Mouse (Mus musculus) CD4-positive, CD25-positive, alpha-beta regulatory T cell, adult 4 months (primary cell): ENCODE data around the gene Ccl22. TPM values are rescaled to one million over a fixed set of nuclear protein-coding genes. Genes with fewer than 3 reads are reported as not detected.
A peak's percentile ranks its signal among the peaks of the same experiment; 100 is the strongest.

Experiments
- ATAC-seq: one replicate; pipeline ENCODE4 v1.8.0; 2017
- polyA plus RNA-seq, 2 experiments: library from polyadenylated mRNA; unstranded; fragments of 100-300 nt; shearing (Covaris generic); gene quantifications; one replicate each; pipeline ENCODE4 v1.2.1; 2017

Gene Ccl22
- polyA plus RNA-seq, 2 experiments from 2014 or later = not detected

DNA sequence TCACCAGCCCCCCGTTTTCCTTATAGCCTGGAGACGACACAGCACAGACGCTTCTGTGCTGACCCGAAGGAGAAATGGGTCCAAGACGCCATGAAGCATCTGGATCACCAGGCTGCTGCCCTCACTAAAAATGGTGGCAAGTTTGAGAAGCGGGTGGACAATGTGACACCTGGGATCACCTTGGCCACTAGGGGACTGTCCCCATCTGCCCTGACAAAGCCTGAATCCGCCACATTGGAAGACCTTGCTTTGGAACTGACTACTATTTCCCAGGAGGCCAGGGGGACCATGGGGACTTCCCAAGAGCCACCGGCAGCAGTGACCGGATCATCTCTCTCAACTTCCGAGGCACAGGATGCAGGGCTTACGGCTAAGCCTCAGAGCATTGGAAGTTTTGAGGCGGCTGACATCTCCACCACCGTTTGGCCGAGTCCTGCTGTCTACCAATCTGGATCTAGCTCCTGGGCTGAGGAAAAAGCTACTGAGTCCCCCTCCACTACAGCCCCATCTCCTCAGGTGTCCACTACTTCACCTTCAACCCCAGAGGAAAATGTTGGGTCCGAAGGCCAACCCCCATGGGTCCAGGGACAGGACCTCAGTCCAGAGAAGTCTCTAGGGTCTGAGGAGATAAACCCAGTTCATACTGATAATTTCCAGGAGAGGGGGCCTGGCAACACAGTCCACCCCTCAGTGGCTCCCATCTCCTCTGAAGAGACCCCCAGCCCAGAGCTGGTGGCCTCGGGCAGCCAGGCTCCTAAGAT is 34.3 kb downstream of the Ccl22 start:
- no peak for ATAC-seq

DNA sequence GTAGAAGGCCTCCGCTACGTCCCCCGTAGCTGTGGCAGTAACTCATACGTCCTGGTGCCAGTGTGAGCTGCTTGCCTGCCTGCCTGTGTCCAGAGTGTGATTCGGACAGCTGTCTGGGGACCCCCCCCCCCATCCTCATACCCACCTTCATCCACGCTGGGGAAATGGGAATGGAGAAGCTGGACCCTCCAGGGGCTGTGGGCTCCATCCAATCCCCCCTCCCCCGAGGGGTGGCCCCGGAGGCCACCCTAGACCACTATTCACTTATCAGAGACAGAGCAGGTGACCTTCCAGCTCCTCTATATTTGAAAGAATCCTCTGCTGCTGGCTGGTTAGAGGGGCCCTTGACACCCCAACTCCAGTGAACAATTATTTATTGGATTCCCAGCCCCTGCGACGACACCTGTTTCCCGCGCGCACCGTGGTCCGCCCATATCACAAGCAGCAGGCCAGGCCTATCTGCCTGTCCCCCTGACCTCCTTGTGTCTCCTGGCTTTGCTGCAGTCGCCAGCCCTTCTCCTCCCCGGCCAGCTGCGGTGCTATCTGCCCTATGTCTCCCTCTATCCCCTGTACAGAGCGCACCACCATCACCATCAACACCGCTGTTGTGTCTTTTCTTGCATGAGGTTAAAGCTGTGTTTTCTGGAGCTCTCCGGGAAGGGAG is 35.2 kb downstream of the Ccl22 start:
- no peak for ATAC-seq

DNA sequence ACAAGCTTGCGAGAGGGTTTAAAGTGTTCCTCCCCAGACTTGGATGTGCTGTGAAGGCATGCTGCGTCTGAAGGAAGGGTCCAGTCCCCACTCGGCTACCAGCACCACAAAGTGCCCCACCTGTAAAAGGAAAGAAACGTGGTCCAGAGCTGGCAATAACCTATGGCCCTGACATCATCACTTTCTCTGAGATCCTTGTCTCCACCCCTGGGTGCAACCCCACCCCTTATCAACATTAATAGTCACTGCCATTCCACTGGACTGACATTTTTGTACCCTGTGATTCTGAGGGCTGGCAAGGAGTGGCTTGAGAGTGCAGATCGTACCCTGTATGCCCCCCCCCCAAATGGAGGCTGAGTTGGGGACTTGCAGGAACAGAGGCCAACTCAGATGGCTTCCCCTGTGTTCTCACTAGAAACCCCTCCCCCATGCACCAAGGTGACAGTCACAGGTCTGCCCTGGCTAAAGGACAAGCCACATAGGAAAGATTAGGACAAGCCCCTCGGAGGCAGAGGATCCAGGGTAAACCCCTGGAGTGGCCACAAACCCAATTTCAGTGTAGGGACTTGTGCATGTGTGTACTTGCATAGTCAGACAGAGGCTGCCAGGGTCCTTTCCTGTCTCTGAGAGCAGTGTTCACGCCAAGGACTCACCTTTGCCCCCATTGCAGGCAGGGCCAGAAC is 35.9 kb downstream of the Ccl22 start:
- no peak for ATAC-seq

DNA sequence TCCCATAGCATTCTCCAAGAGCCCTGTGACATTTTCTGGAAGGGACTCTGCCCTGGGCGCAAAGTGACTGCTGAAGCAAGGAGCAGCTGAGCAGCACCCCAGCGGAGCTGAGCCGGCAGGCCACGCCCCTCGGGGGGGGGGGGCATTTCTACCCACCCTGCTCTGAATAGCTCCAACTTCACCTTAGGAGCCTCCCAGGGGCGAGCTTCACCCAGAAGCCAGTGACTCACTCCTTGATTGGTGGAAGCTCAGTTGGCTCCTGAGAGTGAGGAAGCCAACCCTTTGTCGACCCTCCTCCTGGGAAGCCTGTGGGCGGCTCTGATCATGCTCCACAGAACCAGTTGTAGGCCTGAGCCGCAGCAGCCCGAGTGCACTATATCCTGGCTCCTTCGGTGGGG is 36.4 kb downstream of the Ccl22 start:
- ATAC-seq = no peak

DNA sequence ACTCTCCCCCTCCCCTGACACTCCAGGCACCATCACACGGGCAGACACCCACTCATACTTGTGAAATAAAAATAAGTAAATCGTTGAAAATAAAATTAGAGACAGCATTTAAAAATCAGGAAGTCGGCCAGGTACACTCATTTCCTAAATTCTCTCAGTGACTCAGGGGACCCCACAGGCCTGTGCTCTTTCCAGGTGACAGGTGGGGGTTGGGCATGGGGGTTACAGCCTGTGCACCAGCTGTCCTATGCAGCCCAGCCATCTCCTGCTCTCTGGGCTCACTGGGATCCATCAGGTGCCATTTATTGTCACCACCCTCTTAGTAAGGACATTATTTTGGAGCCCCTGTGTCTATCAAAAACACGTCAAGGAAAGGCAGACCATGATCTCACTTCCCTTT is 38.5 kb downstream of the Ccl22 start:
- no peak for ATAC-seq

DNA sequence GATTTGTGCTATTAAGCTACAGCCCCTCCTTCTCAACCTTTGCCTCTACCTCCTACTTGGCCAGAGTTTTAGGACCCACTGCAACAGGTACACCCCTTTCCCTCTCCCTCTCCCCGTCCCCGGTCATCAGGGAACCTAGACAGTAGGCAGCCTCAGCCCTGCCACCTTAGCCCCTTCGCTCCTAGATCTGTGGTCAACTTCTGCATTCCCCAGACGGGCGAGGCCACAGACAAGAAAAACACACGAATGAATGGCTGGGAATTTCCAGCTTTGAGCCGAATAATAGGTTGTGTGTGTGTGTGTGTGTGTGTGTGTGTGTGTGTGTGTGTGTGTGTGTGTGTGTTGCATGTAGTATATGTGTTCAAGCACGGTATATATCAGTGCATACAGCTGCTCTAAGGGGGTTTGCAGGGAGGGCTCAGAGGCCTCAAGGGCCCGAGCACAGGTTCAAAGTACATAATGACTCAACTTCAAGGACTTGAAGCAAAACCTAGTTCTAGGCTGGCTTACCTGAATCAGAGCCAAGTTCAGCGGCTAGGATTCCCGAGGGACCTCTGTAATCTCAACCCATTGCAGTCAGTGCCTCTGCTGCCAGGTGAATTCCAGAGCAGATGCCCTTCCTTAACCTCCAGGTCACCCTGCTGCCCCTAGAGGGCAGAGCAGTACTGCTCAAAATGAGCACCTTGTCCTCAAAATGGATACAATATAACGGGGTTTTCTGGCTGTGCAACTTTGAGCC is 40.0 kb downstream of the Ccl22 start:
- peak; percentile 86 for ATAC-seq

DNA sequence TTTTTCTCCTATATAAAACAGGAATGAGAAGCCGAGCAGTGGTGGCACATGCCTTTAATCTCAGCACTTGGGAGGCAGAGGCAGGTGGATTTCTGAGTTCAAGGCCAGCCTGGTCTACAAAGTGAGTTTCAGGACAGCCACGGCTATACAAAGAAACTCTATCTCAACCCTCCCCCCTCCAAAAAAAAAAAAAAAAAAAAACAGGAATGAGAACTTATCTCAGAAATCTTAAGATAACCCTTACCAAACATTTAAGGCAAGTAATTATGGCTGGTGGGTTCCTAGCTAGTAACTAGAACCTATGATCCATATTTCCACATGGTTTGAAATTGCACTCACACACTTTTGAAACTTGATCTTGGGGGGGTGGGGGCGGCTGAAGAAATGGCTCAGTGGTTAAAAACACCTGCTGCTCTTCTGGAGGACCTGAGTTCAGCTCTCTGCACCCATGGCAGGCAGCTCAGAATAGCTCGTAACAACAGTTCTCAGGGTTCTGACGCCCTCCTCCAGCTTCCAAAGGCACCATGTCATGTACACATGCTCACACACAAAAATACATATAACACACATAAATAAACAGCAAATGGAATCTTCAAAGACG is 40.7 kb downstream of the Ccl22 start:
- no peak for ATAC-seq

DNA sequence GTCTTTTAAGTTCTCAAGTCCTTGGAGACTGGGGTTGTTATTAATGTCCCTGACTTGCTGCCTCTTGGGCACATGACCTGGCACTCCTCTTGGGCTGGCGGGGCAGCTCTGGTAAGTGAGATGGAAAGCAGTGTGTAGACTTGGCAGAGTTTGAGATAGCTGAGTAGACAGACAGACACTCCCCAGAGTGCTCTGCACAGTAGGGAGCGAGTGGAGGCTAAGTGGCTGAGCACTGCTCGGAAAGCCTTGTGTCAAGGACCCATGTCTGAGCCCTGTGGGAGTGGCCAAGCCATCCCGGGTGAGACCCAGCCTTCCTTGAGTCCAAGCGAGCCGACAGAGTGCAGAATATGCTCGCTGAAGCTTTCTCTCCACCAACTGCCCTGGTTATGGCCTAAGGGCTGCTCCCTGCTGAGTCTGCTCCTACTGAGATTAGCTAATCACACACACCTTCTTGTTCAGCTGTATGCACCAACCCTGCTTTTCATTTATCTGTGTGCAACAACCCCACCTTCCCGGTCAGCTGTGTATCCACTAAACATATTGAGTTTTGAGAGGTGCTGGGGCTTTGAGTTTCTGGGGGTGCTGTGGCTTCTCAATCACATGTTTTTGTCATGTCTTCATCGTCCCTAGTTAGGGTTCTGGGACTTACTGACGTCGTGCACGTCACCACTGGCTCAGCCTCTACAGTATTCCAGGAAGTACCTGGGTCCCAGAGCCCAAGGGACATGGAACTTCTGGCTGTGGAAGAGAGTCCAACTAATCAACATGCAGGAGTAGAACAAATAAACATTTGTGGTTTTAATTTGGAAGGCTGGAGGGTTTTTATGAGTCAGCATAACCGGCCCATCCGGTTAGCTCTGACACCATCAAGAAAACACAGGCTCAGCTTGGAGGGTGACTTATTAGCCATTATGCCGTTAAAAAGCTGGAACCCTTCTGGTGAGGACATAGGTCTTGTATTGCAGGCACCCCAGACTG is 42.4 kb downstream of the Ccl22 start:
- no peak for ATAC-seq

DNA sequence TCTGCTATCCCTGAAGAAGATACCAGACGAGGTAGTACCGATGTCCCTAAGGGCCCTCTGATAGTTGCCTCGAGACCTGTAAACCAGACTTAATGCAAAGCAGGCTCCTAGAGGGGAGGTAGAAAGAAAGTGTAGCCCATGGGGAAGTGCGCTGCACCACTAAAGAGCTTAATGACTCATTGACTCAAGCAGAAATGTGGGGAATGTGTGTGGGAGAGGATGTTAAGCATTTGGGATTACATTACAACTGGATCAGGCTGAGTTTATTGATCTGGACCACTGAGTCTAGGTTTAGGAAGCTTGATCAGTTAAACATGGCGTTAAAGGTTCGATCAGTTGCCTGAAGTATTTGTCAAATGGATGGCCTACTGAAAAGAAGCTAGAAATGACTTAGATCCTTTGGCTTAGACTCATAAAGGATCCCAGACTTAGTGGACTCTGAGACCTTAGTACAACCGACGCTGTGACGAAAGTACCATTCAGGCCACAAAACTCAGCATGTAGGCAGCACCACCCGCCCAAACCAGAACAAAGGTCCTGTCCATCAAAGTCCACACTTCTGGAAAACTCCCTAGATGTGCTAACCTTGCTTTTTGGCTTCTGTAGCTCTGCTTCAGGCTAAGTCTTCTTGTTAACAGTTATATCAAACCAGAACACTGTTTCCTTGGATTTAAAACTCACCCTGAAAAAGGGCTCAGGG is 44.0 kb downstream of the Ccl22 start:
- ATAC-seq = no peak

DNA sequence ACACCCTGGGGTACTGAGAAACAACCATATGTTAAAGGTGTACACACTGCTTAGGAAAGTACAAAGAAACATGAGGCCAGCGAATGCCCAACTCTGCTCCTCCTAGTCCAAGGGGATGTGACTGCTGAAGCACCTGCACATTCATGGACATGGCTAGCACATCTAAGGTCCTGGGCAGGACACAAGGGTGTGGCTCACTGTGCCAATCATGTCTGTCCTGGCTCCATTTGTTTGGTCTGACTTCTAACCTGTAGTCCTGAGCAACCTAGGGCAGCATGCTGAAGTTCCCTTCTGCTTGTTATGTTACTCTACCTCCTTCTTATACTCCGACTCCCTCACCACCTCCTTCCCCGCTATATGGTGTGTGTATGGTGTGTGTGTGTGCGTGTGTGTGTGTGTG is 49.0 kb downstream of the Ccl22 start:
- ATAC-seq = no peak

DNA sequence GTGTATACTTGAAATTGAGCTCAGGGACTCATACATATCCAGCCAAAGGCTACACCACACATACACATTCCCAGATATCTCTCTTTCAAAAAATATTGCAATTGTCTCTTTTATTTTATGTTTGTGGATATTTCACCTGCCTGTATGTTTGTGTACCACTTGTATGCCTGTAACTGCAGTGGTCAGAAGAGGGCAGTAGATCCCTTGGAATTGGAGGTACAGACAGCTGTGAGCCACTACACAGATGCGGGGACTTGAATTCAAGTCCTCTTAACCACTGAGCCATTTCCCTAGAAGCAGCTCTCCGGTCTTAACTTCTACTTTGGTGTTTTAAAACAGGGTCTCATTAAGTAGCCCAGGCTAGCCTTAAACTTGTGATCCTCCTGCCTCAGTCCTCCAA is 49.4 kb downstream of the Ccl22 start:
- ATAC-seq = no peak

DNA sequence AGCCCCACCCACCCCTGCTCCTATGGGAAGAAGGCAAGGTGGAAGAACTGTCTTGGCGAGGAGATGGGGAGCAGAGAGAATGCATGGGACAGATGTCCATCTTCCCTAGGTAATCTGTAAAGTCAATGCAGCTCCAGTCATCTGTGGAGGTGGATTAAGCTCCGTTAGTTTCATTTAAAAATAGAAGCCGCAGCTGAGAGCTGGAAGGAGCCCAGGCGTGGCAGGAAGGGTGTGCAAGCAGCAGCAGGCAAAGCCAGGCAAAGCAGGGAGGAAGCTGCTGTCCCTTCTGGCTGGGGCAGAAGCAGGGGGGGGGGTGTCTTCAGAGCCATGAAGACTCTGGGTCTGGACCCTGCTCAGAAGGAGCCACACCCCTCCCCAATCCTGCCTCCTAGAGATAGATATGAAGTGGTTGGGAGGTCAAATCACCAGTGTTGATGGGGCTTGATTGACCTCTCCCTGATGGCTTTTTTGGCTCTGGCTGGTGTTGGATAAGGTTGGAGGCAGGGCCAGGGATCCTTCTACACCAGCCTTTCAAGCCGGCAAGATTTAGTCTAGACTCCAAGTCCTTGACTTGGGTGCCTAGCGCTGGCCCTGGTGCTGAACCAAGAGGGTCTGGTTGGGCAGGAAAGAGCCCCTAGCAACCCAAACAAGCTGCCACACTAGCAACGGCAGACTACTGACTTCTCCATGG is 55.0 kb downstream of the Ccl22 start:
- no peak for ATAC-seq

Other genes starting within 250 kb of the Ccl22 start
- under 1 TPM; 0.39 to 0.92 TPM for gene Cpne2, start 212.6 kb upstream of the Ccl22 start, polyA plus RNA-seq
- gene Rspry1, start 143.7 kb upstream of the Ccl22 start, polyA plus RNA-seq = 10 to 100 TPM; 25.3 to 29.6 TPM
- gene Fam192a, start 143.6 kb upstream of the Ccl22 start, polyA plus RNA-seq = 10 to 100 TPM; 80.6 to 84.1 TPM
- 10 to 100 TPM; 22.2 to 28.4 TPM for gene Arl2bp, start 79.0 kb upstream of the Ccl22 start, polyA plus RNA-seq
- under 1 TPM in 1 of 2 experiments, not detected in 1; 0.47 TPM for gene Pllp, start 49.3 kb upstream of the Ccl22 start, polyA plus RNA-seq
- not detected for gene Cx3cl1, start 26.4 kb downstream of the Ccl22 start, polyA plus RNA-seq
- not detected for gene Ccl17, start 64.9 kb downstream of the Ccl22 start, polyA plus RNA-seq
- 10 to 100 TPM; 45.6 to 67.5 TPM for gene Coq9, start 92.7 kb downstream of the Ccl22 start, polyA plus RNA-seq
- 100 to 1,000 TPM in 1 of 2 experiments, 10 to 100 TPM in 1; 79.2 to 108 TPM for gene Ciapin1, start 92.8 kb downstream of the Ccl22 start, polyA plus RNA-seq
- 100 to 1,000 TPM in 1 of 2 experiments, 10 to 100 TPM in 1; 87.2 to 106 TPM for gene Polr2c, start 111.9 kb downstream of the Ccl22 start, polyA plus RNA-seq
- 1 to 10 TPM in 1 of 2 experiments, under 1 TPM in 1; 0.92 to 1.1 TPM for gene Dok4, start 130.7 kb downstream of the Ccl22 start, polyA plus RNA-seq
- gene Ccdc102a, start 172.5 kb downstream of the Ccl22 start, polyA plus RNA-seq = not detected
- gene Adgrg5, start 178.1 kb downstream of the Ccl22 start, polyA plus RNA-seq = 1 to 10 TPM in 1 of 2 experiments, under 1 TPM in 1; 0.97 to 1.4 TPM
- gene Adgrg1, start 229.2 kb downstream of the Ccl22 start, polyA plus RNA-seq = 1 to 10 TPM; 4.6 to 8.4 TPM